Mouse (Mus musculus) stomach, postnatal 0 days (tissue): Measurements from ENCODE around the gene Parvb.

Experiments
- CTCF ChIP-seq: IDR thresholded peaks from 2 replicates; pipeline ENCODE4 v1.5.1; 2016; ENCODE audit warnings: antibody characterized with exemption, low read depth, mild to moderate bottlenecking, moderate library complexity
- EP300 ChIP-seq: optimal IDR thresholded peaks from 2 replicates; pipeline ENCODE3; 2016; ENCODE audit warnings: antibody characterized with exemption

- TF ChIP-seq CTCF (no peak), EP300 (no peak)
Observed at GRCm38 (mm10) chr15:84251227-84251626, 19.4 kb downstream of the Parvb start.
